Mouse (Mus musculus): ENCODE results near the gene Fbln2.
A peak's percentile ranks its signal among the peaks of the same experiment; 100 is the strongest.

Fbln2 gene

GRCm38 (mm10) chr6:91278302-91278701, 66.0 kb downstream of the Fbln2 start:
- no peak for DNase-seq (ENCODE audit: low spot score in 2 of 2)

GRCm38 (mm10) chr6:91279477-91279876, 67.2 kb downstream of the Fbln2 start:
- no peak for DNase-seq (ENCODE audit: low spot score in 2 of 2)

- peak; percentile 82 to 83 for DNase-seq (ENCODE audit: low spot score in 2 of 2)
Measured at GRCm38 (mm10) chr6:91281206-91281605, 69.0 kb downstream of the Fbln2 start.

GRCm38 (mm10) chr6:91281747-91282146, 69.5 kb downstream of the Fbln2 start:
- DNase-seq (ENCODE audit: low spot score in 2 of 2), result no peak

GRCm38 (mm10) chr6:91283031-91283430, 70.8 kb downstream of the Fbln2 start:
- DNase-seq (ENCODE audit: low spot score in 2 of 2), result no peak

- no peak for DNase-seq (ENCODE audit: low spot score in 2 of 2)
Measured at GRCm38 (mm10) chr6:91284521-91285449, 72.5 kb downstream of the Fbln2 start.

- peak; percentile 47 to 68 for DNase-seq (ENCODE audit: low spot score in 2 of 2)
Measured at GRCm38 (mm10) chr6:91285450-91285790, 73.2 kb downstream of the Fbln2 start.

- no peak for DNase-seq (ENCODE audit: low spot score in 2 of 2)
Measured at GRCm38 (mm10) chr6:91285814-91286545, 73.7 kb downstream of the Fbln2 start.

- DNase-seq (ENCODE audit: low spot score in 2 of 2), result peak; percentile 63
Measured at GRCm38 (mm10) chr6:91286624-91287023, 74.4 kb downstream of the Fbln2 start.

GRCm38 (mm10) chr6:91287148-91287547, 74.9 kb downstream of the Fbln2 start:
- DNase-seq (ENCODE audit: low spot score in 2 of 2), result no peak

- DNase-seq (ENCODE audit: low spot score in 2 of 2), result no peak
Measured at GRCm38 (mm10) chr6:91287636-91288035, 75.4 kb downstream of the Fbln2 start.

GRCm38 (mm10) chr6:91288251-91288785, 76.1 kb downstream of the Fbln2 start:
- no peak for DNase-seq (ENCODE audit: low spot score in 2 of 2)

- DNase-seq (ENCODE audit: low spot score in 2 of 2), result no peak
Measured at GRCm38 (mm10) chr6:91288961-91289360, 76.7 kb downstream of the Fbln2 start.

GRCm38 (mm10) chr6:91290937-91291336, 78.7 kb downstream of the Fbln2 start:
- DNase-seq (ENCODE audit: low spot score in 2 of 2), result no peak

- no peak for DNase-seq (ENCODE audit: low spot score in 2 of 2)
Measured at GRCm38 (mm10) chr6:91295431-91295830, 83.2 kb downstream of the Fbln2 start.

- DNase-seq (ENCODE audit: low spot score in 2 of 2), result no peak
Measured at GRCm38 (mm10) chr6:91298828-91299227, 86.6 kb downstream of the Fbln2 start.

GRCm38 (mm10) chr6:91300079-91300478, 87.8 kb downstream of the Fbln2 start:
- DNase-seq (ENCODE audit: low spot score in 2 of 2), result no peak

- peak; percentile 63 to 79 for DNase-seq (ENCODE audit: low spot score in 2 of 2)
Measured at GRCm38 (mm10) chr6:91301839-91302238, 89.6 kb downstream of the Fbln2 start.

GRCm38 (mm10) chr6:91302337-91302736, 90.1 kb downstream of the Fbln2 start:
- no peak for DNase-seq (ENCODE audit: low spot score in 2 of 2)

- no peak for DNase-seq (ENCODE audit: low spot score in 2 of 2)
Measured at GRCm38 (mm10) chr6:91304172-91304571, 91.9 kb downstream of the Fbln2 start.

- DNase-seq (ENCODE audit: low spot score in 2 of 2), result no peak
Measured at GRCm38 (mm10) chr6:91307972-91308371, 95.7 kb downstream of the Fbln2 start.

- no peak for DNase-seq (ENCODE audit: low spot score in 2 of 2)
Measured at GRCm38 (mm10) chr6:91311204-91311603, 98.9 kb downstream of the Fbln2 start.

- no peak for DNase-seq (ENCODE audit: low spot score in 2 of 2)
Measured at GRCm38 (mm10) chr6:91312491-91312890, 100.2 kb downstream of the Fbln2 start.
